Mouse (Mus musculus) liver, embryonic 14.5 days (tissue): ENCODE measurements around the gene Relt.

ENCODE experiments used
- CTCF ChIP-seq: IDR thresholded peaks from 2 replicates; pipeline ENCODE4 v1.5.1; 2016; ENCODE audit warnings: antibody characterized with exemption, low read depth, control low read depth
- EP300 ChIP-seq: IDR thresholded peaks from 2 replicates; pipeline ENCODE4 v1.6.1; 2016; ENCODE audit warnings: antibody characterized with exemption, low read depth

DNA sequence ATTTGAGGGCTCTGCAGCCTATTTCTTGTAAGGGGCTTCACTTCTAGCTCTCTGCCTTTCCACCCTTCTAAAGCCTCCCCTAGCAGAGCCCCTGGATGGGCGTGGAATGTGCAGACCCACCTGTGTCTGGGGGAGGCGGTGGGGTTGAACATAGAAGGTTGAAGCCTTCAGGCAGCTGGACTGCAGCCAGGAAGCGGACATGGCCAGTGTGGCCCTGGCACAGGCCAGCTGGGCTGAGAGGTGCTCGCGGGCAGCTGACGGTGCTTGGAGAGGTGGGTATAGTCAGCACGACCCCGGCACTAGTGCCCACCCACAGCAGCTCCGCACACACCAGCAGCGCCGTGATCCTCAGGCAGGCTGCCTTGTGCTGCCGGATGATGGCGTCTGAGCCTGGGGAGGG lies 13.0 kb upstream of the Relt start:
- TF ChIP-seq CTCF, result no peak
- no peak for TF ChIP-seq EP300
